Mouse (Mus musculus) frontal cortex, postnatal 25 days (tissue): Measurements from ENCODE around the gene Gm45234.

Experiments
- DNase-seq, 2 experiments: peaks; one replicate each; pipeline ENCODE4 v3.0.0; 2022; ENCODE audit warnings: low spot score in 2 of 2

Gm45234 gene

GRCm38 (mm10) chr6:124740211-124740887 is 15.5 kb downstream of the Gm45234 start:
- DNase-seq = no peak

GRCm38 (mm10) chr6:124739231-124739796 is 16.5 kb downstream of the Gm45234 start:
- DNase-seq = no peak

GRCm38 (mm10) chr6:124738511-124739023 is 17.3 kb downstream of the Gm45234 start, which contains the start of gene Ptpn6:
Ptpn6 (minus strand) TSS chr6:124738714.
- DNase-seq = no peak

GRCm38 (mm10) chr6:124737040-124737439 is 18.8 kb downstream of the Gm45234 start:
- DNase-seq = no peak

GRCm38 (mm10) chr6:124734417-124734816 is 21.4 kb downstream of the Gm45234 start:
- DNase-seq = no peak

GRCm38 (mm10) chr6:124732476-124733370 is 23.1 kb downstream of the Gm45234 start:
- no peak for DNase-seq

GRCm38 (mm10) chr6:124731038-124731437 is 24.8 kb downstream of the Gm45234 start:
- DNase-seq = no peak

- no peak for DNase-seq
These were observed 25.7 kb downstream of the Gm45234 start for GRCm38 (mm10) chr6:124729850-124730705.

- no peak for DNase-seq
These were observed 27.2 kb downstream of the Gm45234 start for GRCm38 (mm10) chr6:124728621-124729020.

GRCm38 (mm10) chr6:124724472-124724871 is 31.3 kb downstream of the Gm45234 start:
- no peak for DNase-seq

- no peak for DNase-seq
These were observed 32.3 kb downstream of the Gm45234 start for GRCm38 (mm10) chr6:124723541-124723940.

- DNase-seq = no peak
These were observed 32.8 kb downstream of the Gm45234 start for GRCm38 (mm10) chr6:124722876-124723473.

- DNase-seq = no peak
These were observed 34.9 kb downstream of the Gm45234 start for GRCm38 (mm10) chr6:124720904-124721303.

GRCm38 (mm10) chr6:124719354-124719978 is 36.4 kb downstream of the Gm45234 start:
- no peak for DNase-seq

GRCm38 (mm10) chr6:124718703-124719102 is 37.1 kb downstream of the Gm45234 start:
- DNase-seq = no peak

GRCm38 (mm10) chr6:124717968-124718367 is 37.9 kb downstream of the Gm45234 start:
- DNase-seq = no peak

- DNase-seq = no peak
These were observed 38.8 kb downstream of the Gm45234 start for GRCm38 (mm10) chr6:124716864-124717490.

GRCm38 (mm10) chr6:124712918-124713317 is 42.9 kb downstream of the Gm45234 start:
- no peak for DNase-seq

- peak; percentile 91 to 94 for DNase-seq
These were observed 43.7 kb downstream of the Gm45234 start, which contains the start of the genes Emg1 and Phb2 for GRCm38 (mm10) chr6:124711824-124712782. Emg1 (minus strand) TSS chr6:124712178. Phb2 (plus strand) TSS chr6:124712336.
